In genomic region chr15:78173972-78174886, GRCm38 (mm10) we compare ENCODE assay signal across 8 mouse cellular contexts. TPM values are rescaled to one million over a fixed set of nuclear protein-coding genes. Genes with fewer than 3 reads are reported as not detected.
DNase-seq lines count a peak whose midpoint lies in the region; ATAC-seq and TF ChIP-seq lines count a peak whose summit lies in the region.

TSS of gene Ift27 (minus strand) at chr15:78174107.

- intact Hi-C loops in heart, postnatal 10 days (cut with DNase I): loop anchor here (5.0 kb wide), 1 partner anchor 202 kb away; the partner anchor contains the start of gene Eif3d

- H3K4me1 ChIP-seq in ES-Bruce4 (ENCODE audit: control insufficient read depth, insufficient read depth, low read length): no peaks in the 10 kb centered on the region
- peaks cover 38% of the 10 kb centered on the region for H3K4me1 ChIP-seq in forebrain, embryonic 13.5 days
- peaks cover 21% of the 10 kb centered on the region for H3K4me1 ChIP-seq in liver, postnatal 0 days (ENCODE audit: insufficient read depth)
- H3K4me1 ChIP-seq in neural tube, embryonic 14.5 days (ENCODE audit: control insufficient read depth, insufficient read depth, low read length): peaks cover 23% of the 10 kb centered on the region

- DNase-seq in heart, postnatal 10 days: peak; percentile 98 to 99
- DNase-seq in large intestine, adult 2 months (ENCODE audit: low read depth, low spot score): peak; percentile 100
- peak; percentile 95 for DNase-seq in liver, postnatal 0 days
- DNase-seq in testis, postnatal 10 days (ENCODE audit: low spot score): peak; percentile 94

- whole genome bisulfite sequencing in forebrain, embryonic 13.5 days: 2% methylated on average over 40 of the region's 40 CpGs
- under 1% methylated on average over 40 of the region's 40 CpGs for WGBS in large intestine, adult 2 months
- WGBS in liver, postnatal 0 days (ENCODE audit: insufficient replicate concordance): 1% methylated on average over 40 of the region's 40 CpGs
- WGBS in neural tube, embryonic 14.5 days: under 1% methylated on average over 40 of the region's 40 CpGs

- no peak for TF ChIP-seq POLR2A in ES-Bruce4 (IDR thresholded peaks at IDR 0.05; ENCODE audit: insufficient read depth, low read length)

- peak within 1 kb of the TSS; percentile 51 for H3K9ac ChIP-seq in ES-Bruce4 (ENCODE audit: low read depth, poor library complexity, severe bottlenecking)
- H3K9ac ChIP-seq in forebrain, embryonic 13.5 days: peak within 1 kb of the TSS; percentile 84
- peak within 1 kb of the TSS; percentile 62 for H3K9ac ChIP-seq in liver, postnatal 0 days (replicated peaks)
- H3K9ac ChIP-seq in neural tube, embryonic 14.5 days (replicated peaks; ENCODE audit: low read depth, low read length): peak within 1 kb of the TSS; percentile 74

- H3K4me2 ChIP-seq in forebrain, embryonic 13.5 days: peak within 1 kb of the TSS; percentile 76
- peak within 1 kb of the TSS; percentile 90 for H3K4me2 ChIP-seq in liver, postnatal 0 days (ENCODE audit: low read depth, low read length)
- H3K4me2 ChIP-seq in neural tube, embryonic 14.5 days (ENCODE audit: low read depth, low read length): peak within 1 kb of the TSS; percentile 88

- no peaks in the 10 kb centered on the region for H3K9me3 ChIP-seq in ES-Bruce4 (replicated peaks; ENCODE audit: control insufficient read depth, insufficient read depth, low read length, poor library complexity, severe bottlenecking)
- no peaks in the 10 kb centered on the region for H3K9me3 ChIP-seq in forebrain, embryonic 13.5 days (replicated peaks)
- H3K9me3 ChIP-seq in liver, postnatal 0 days (ENCODE audit: low read length): no peaks in the 10 kb centered on the region
- no peaks in the 10 kb centered on the region for H3K9me3 ChIP-seq in neural tube, embryonic 14.5 days (ENCODE audit: control insufficient read depth, low read length)

- peak within 1 kb of the TSS; percentile 97 for H3K4me3 ChIP-seq in ES-Bruce4 (ENCODE audit: low read depth, low read length)
- peak within 1 kb of the TSS; percentile 72 for H3K4me3 ChIP-seq in forebrain, embryonic 13.5 days
- peak within 1 kb of the TSS; percentile 66 for H3K4me3 ChIP-seq in liver, postnatal 0 days (ENCODE audit: low read depth, low read length)
- H3K4me3 ChIP-seq in neural tube, embryonic 14.5 days (ENCODE audit: low read depth, low read length): peak within 1 kb of the TSS; percentile 55

- peak; percentile 97 for ATAC-seq in cerebellum, adult (ENCODE audit: insufficient number of reproducible peaks, low FRiP score, low TSS enrichment)
- ATAC-seq in forebrain, embryonic 13.5 days: peak; percentile 97
- ATAC-seq in liver, postnatal 0 days: peak; percentile 98
- peak; percentile 95 for ATAC-seq in neural tube, embryonic 14.5 days (ENCODE audit: low read depth)

- TF ChIP-seq CTCF in ES-Bruce4 (IDR thresholded peaks at IDR 0.05; ENCODE audit: low read depth, low read length): no peak
- TF ChIP-seq CTCF in liver, postnatal 0 days (IDR thresholded peaks at IDR 0.05; ENCODE audit: low read depth): no peak

- H3K27me3 ChIP-seq in ES-Bruce4 (ENCODE audit: control insufficient read depth, insufficient read depth, low read length, poor library complexity, severe bottlenecking): no peaks in the 10 kb centered on the region
- no peaks in the 10 kb centered on the region for H3K27me3 ChIP-seq in forebrain, embryonic 13.5 days
- no peaks in the 10 kb centered on the region for H3K27me3 ChIP-seq in liver, postnatal 0 days (ENCODE audit: insufficient read depth, low read length)
- H3K27me3 ChIP-seq in neural tube, embryonic 14.5 days (ENCODE audit: control insufficient read depth, insufficient read depth, low read length): no peaks in the 10 kb centered on the region

- no peak within 1 kb of the TSS for H3K27ac ChIP-seq in ES-Bruce4 (ENCODE audit: insufficient read depth, low read length)
- H3K27ac ChIP-seq in forebrain, embryonic 13.5 days: peak within 1 kb of the TSS; percentile 80
- peak within 1 kb of the TSS; percentile 53 for H3K27ac ChIP-seq in liver, postnatal 0 days (ENCODE audit: low read depth)
- H3K27ac ChIP-seq in neural tube, embryonic 14.5 days (ENCODE audit: low read depth, low read length): peak within 1 kb of the TSS; percentile 78

- H3K36me3 ChIP-seq in ES-Bruce4 (ENCODE audit: control insufficient read depth, insufficient read depth, low read length, poor library complexity, severe bottlenecking): no peaks in the 10 kb centered on the region
- no peaks in the 10 kb centered on the region for H3K36me3 ChIP-seq in forebrain, embryonic 13.5 days (ENCODE audit: poor library complexity, severe bottlenecking)
- H3K36me3 ChIP-seq in liver, postnatal 0 days (replicated peaks; ENCODE audit: insufficient read depth, low read length): no peaks in the 10 kb centered on the region
- H3K36me3 ChIP-seq in neural tube, embryonic 14.5 days (ENCODE audit: control insufficient read depth, insufficient read depth, low read length): no peaks in the 10 kb centered on the region

- TF ChIP-seq EP300 in ES-Bruce4 (IDR thresholded peaks at IDR 0.05; ENCODE audit: insufficient read depth, low read depth, low read length): no peak
- TF ChIP-seq EP300 in liver, postnatal 0 days (IDR thresholded peaks at IDR 0.05; ENCODE audit: low read depth): peak; percentile 45; the same call in 1 of the 2 replicates

RNA-seq across cellular contexts. Expression of gene Ift27, which starts in this region (rescaled TPM):
- polyA plus RNA-seq in ES-Bruce4 (2011; ENCODE audit: insufficient read depth, insufficient read length, low read depth, missing spikeins): 19.4 and 19.8 TPM in 2 replicates
- polyA plus RNA-seq in forebrain, embryonic 13.5 days (2015; fragmentation: Nextera tagmentation; extraction: Ambion mirVana): 148 and 160 TPM in 2 replicates
- 10 to 100 TPM; 14.2 to 20.7 TPM for total RNA-seq in heart, postnatal 10 days (2021)
- polyA plus RNA-seq in large intestine, adult 2 months (2012; rRNA removed): 22.4 and 27.3 TPM in 2 replicates
- 24.4 and 25.3 TPM in 2 replicates for polyA plus RNA-seq in liver, postnatal 0 days (2015; fragmentation: Nextera tagmentation; extraction: Ambion mirVana)
- 103 and 105 TPM in 2 replicates for polyA plus RNA-seq in neural tube, embryonic 14.5 days (2014; fragmentation: Nextera tagmentation; extraction: Ambion mirVana)
